Comparison of ENCODE assay signal across 8 mouse cellular contexts in the genomic region with DNA sequence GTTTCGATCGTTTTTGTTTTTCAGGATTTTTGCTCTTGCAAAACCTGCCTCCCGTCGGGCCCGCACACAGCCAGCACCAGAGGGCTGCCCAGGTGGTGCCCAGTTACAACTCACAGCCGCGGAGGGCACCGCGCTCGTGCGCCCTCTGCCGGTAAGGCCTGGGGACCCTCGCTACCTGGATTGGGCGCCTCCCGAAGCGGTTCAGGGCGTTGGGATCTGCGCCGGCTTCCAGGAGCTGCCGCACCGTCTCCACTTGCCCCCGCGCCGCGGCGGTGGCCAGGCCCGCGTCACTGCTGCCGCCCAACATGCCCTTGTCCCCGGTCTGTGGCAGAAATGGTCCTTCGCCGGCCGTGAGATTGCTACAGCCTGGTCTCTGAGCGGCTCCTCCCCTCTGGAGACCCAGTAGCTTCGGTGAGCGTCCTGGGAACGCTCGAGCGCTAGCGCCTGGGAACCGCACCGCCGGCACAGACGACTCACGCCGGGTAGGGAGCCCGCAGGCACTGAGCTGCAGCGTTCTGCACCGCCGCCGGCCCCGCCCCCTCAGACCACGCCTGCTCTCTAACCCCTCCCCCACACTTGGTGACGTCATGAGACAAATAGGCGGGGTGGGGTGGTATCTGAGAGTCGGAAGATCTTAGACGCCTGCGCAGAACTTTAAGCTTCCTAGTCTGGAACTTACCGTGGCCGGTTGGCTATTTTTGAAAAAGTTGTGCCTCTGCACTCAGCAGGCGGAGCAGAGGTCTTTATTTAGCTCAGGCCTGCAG. TPM values are rescaled to one million over a fixed set of nuclear protein-coding genes. Genes with fewer than 3 reads are reported as not detected.
DNase-seq lines count a peak whose midpoint lies in the region; ATAC-seq and TF ChIP-seq lines count a peak whose summit lies in the region.

Gene Cdkn2b (minus strand): TSS at position 549 of the 764 bp plus-strand sequence.

- POLR2A ChIA-PET in Patski (lab: Charles Lee) = interaction anchor here (0.6 to 1.0 kb wide), 3 partner anchors 39 to 205 kb away, joined by 3 to 5 read pairs (median 4); no protein-coding TSS in a partner anchor

- TF ChIP-seq POLR2A in olfactory bulb, adult 2 months (IDR thresholded peaks at IDR 0.05; ENCODE audit: insufficient read depth, low read depth, low read length) = no peak
- no peak for TF ChIP-seq POLR2A in thymus, adult 2 months (IDR thresholded peaks at IDR 0.05; ENCODE audit: control insufficient read depth, extremely low read depth, insufficient read depth, low read length, poor library complexity)

- H3K4me3 ChIP-seq in lung, embryonic 14.5 days (ENCODE audit: low read depth, low read length) = peak within 1 kb of the TSS; percentile 47
- H3K4me3 ChIP-seq in olfactory bulb, adult 2 months (ENCODE audit: insufficient read depth, low read depth, low read length) = peak within 1 kb of the TSS; percentile 52
- H3K4me3 ChIP-seq in thymus, adult 2 months (ENCODE audit: control insufficient read depth, insufficient read depth, low read length) = peak within 1 kb of the TSS; percentile 43

- H3K9me3 ChIP-seq in lung, embryonic 14.5 days (ENCODE audit: low read depth, low read length) = no peaks in the 10 kb centered on the region

- H3K27me3 ChIP-seq in Patski = no peaks in the 10 kb centered on the region
- peaks cover 74% of the 10 kb centered on the region for H3K27me3 ChIP-seq in lung, embryonic 14.5 days (ENCODE audit: insufficient read depth, low read length)
- H3K27me3 ChIP-seq in thymus, adult 2 months (ENCODE audit: control insufficient read depth, insufficient read depth, low read length) = peaks cover 11% of the 10 kb centered on the region; the same call in 1 of the 2 replicates

- H3K4me1 ChIP-seq in lung, embryonic 14.5 days (ENCODE audit: insufficient read depth) = no peaks in the 10 kb centered on the region
- peaks cover 9% of the 10 kb centered on the region for H3K4me1 ChIP-seq in olfactory bulb, adult 2 months (ENCODE audit: control insufficient read depth, insufficient read depth, low read length)
- H3K4me1 ChIP-seq in thymus, adult 2 months (replicated peaks; ENCODE audit: control insufficient read depth, insufficient read depth, low read length) = 0 out of 2 replicates have a peak, but pooled peaks cover 4% of the 10 kb centered on the region

- no peak within 1 kb of the TSS for H3K9ac ChIP-seq in lung, embryonic 14.5 days

- under 1% methylated on average over 61 of the region's 61 CpGs for WGBS in lung, embryonic 14.5 days
- 1% methylated on average over 61 of the region's 61 CpGs for WGBS in olfactory bulb, adult 2 months
- WGBS in thymus, adult 2 months = 2% methylated on average over 61 of the region's 61 CpGs

- no peak within 1 kb of the TSS for H3K27ac ChIP-seq in lung, embryonic 14.5 days (ENCODE audit: low read depth)
- no peak within 1 kb of the TSS for H3K27ac ChIP-seq in olfactory bulb, adult 2 months (ENCODE audit: insufficient read depth, low read depth, low read length)
- no peak within 1 kb of the TSS for H3K27ac ChIP-seq in thymus, adult 2 months (ENCODE audit: control insufficient read depth, insufficient read depth, low read length)

- DNase-seq in Patski (ENCODE audit: low read depth, low spot score) = peak; percentile 50
- DNase-seq in cerebellum, postnatal 10 days = peak; percentile 84 to 89
- DNase-seq in frontal cortex, adult 2 months (ENCODE audit: extremely low spot score in 1 of 2, low spot score in 1 of 2) = peak; percentile 8 to 71
- DNase-seq in layer of hippocampus, adult 8-10 months (ENCODE audit: low spot score in 2 of 2) = peak; percentile 38 to 62
- peak; percentile 84 for DNase-seq in lung, embryonic 14.5 days
- DNase-seq in thymus, adult 2 months = peak; percentile 73

- peak within 1 kb of the TSS; percentile 93 for H3K4me2 ChIP-seq in lung, embryonic 14.5 days

- TF ChIP-seq CTCF in Patski (IDR thresholded peaks at IDR 0.05) = peak; percentile 99
- peak; percentile 81 for TF ChIP-seq CTCF in lung, embryonic 14.5 days (IDR thresholded peaks at IDR 0.05; ENCODE audit: low read depth)
- peak; percentile 71 for TF ChIP-seq CTCF in olfactory bulb, adult 2 months (IDR thresholded peaks at IDR 0.05; ENCODE audit: insufficient read depth, low read depth, low read length)
- TF ChIP-seq CTCF in thymus, adult 2 months (IDR thresholded peaks at IDR 0.05; ENCODE audit: borderline replicate concordance, control insufficient read depth, extremely low read depth, insufficient read depth, low read length, poor library complexity) = peak; percentile 74; the same call in 1 of the 2 replicates

- in situ Hi-C loops in Patski (cut with MboI; ENCODE audit: low pct_unique_long_range_greater_than_20kb) = loop anchor here (25.0 kb wide), 1 partner anchor 127 kb away; no protein-coding TSS in a partner anchor

- ATAC-seq in Patski = peak; percentile 95
- peak; percentile 77 to 86 for ATAC-seq in hematopoietic stem cell, adult 5-6 weeks (replicated peaks in 1 of 2; ENCODE audit: insufficient read depth in 1 of 2, low FRiP score in 2 of 2, low TSS enrichment in 1 of 2, low read depth in 1 of 2, poor library complexity in 2 of 2, severe bottlenecking in 2 of 2)
- peak; percentile 93 for ATAC-seq in lung, embryonic 14.5 days (ENCODE audit: insufficient read depth)

- CTCF ChIA-PET in Patski (lab: Charles Lee) = interaction anchor here (0.7 to 1.6 kb wide), 10 partner anchors 16 to 216 kb away, joined by 3 to 6 read pairs (median 3); no protein-coding TSS in a partner anchor

- no peaks in the 10 kb centered on the region for H3K36me3 ChIP-seq in lung, embryonic 14.5 days (ENCODE audit: insufficient read depth)
- no peaks in the 10 kb centered on the region for H3K36me3 ChIP-seq in thymus, adult 2 months (ENCODE audit: control insufficient read depth, insufficient read depth, low read length)

RNA-seq across cellular contexts. Expression of gene Cdkn2b, which starts in this region (rescaled TPM):
- polyA plus RNA-seq in Patski (2021) = 17.7 TPM
- 1.5 and 2.4 TPM in 2 replicates for polyA plus RNA-seq in frontal cortex, adult 2 months (2012; rRNA removed)
- not detected in 2 replicates for total RNA-seq in hematopoietic stem cell, adult 5-6 weeks (2017)
- 1 to 10 TPM; 1.3 to 2.1 (median 1.7) TPM for total RNA-seq in layer of hippocampus, adult 8-10 months (2022)
- polyA plus RNA-seq in lung, embryonic 14.5 days (2014; fragmentation: Nextera tagmentation; extraction: Ambion mirVana) = 1.5 TPM in 2 replicates
- not detected in 2 replicates for polyA plus RNA-seq in olfactory bulb, adult 2 months (2012; ENCODE audit: insufficient read depth, insufficient read length, low replicate concordance, missing spikeins)
- 8.1 and 9.7 TPM in 2 replicates for polyA plus RNA-seq in thymus, adult 2 months (2012; rRNA removed)

Comparison
In these comparisons a context has a peak if more than half of its experiments do, and no peak if none do; other contexts are left out.
1. Peak in ATAC-seq in hematopoietic stem cell, adult 5-6 weeks; RNA of the gene not detected or under 1 TPM.